ENCODE assay signal across 12 mouse cellular contexts in the genomic region with DNA sequence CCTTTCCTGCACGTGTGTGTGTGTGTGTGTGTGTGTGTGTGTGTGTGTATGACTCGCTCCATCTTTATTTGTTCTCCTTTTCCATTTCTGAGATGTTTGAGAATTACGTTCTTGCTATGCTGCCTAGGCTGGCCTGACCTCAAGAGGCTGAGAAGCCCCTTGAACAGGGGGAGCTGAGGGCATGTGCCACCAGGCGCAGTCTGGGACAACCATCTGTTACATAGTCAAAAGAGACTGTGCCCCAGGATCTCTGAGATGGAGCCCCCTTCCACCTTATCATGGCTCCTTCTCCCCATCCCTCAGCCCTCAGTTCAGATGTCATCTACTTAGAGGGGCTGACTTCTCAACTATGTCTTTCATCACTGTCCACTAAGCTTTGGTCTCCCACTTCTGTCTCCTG. TPM values are rescaled to one million over a fixed set of nuclear protein-coding genes. Genes with fewer than 3 reads are reported as not detected.
DNase-seq lines count a peak whose midpoint lies in the region; ATAC-seq and TF ChIP-seq lines count a peak whose summit lies in the region.
"Had no signal": no experiment of that assay in that cellular context is flagged by ENCODE, and none has a peak within 500 bp of the region (broad histone marks: within the 10 kb centered on the region; RNA-seq: fewer than 3 reads in every experiment).

No protein-coding gene starts in this region.

- no peak overlapping the region for H3K27ac ChIP-seq in forebrain, embryonic 11.5 days (ENCODE audit: low read depth, low read length)
- H3K27ac ChIP-seq in forebrain, embryonic 15.5 days (replicated peaks): no peak overlapping the region
- H3K27ac ChIP-seq in lung, embryonic 14.5 days (ENCODE audit: low read depth): no peak overlapping the region
- no peak overlapping the region for H3K27ac ChIP-seq in ES-Bruce4 (ENCODE audit: insufficient read depth, low read length)
- no peak overlapping the region for H3K27ac ChIP-seq in liver, embryonic 11.5 days (ENCODE audit: low read depth, low read length)

- no peak for ATAC-seq in forebrain, embryonic 11.5 days (replicated peaks; ENCODE audit: low FRiP score)
- ATAC-seq in forebrain, embryonic 15.5 days (replicated peaks): no peak
- ATAC-seq in lung, embryonic 14.5 days (ENCODE audit: insufficient read depth): no peak
- no peak for ATAC-seq in liver, embryonic 11.5 days (replicated peaks; ENCODE audit: low FRiP score)

- peak; percentile 35 for DNase-seq in forebrain, embryonic 11.5 days (ENCODE audit: low spot score)
- no peak for DNase-seq in lung, embryonic 14.5 days
- no peak for DNase-seq in lung, postnatal 36 days
- DNase-seq in liver, embryonic 11.5 days (ENCODE audit: low spot score): peak; percentile 22
- DNase-seq in layer of hippocampus, postnatal 36 days: no peak
- DNase-seq in cerebellum, postnatal 36 days: no peak
- DNase-seq: adrenal gland, postnatal 10 days; kidney, postnatal 36 days had no signal

- H3K9me3 ChIP-seq in forebrain, embryonic 11.5 days (ENCODE audit: control insufficient read depth, low read length): no peaks in the 10 kb centered on the region
- no peaks in the 10 kb centered on the region for H3K9me3 ChIP-seq in forebrain, embryonic 15.5 days
- no peaks in the 10 kb centered on the region for H3K9me3 ChIP-seq in lung, embryonic 14.5 days (ENCODE audit: low read depth, low read length)
- no peaks in the 10 kb centered on the region for H3K9me3 ChIP-seq in ES-Bruce4 (replicated peaks; ENCODE audit: control insufficient read depth, insufficient read depth, low read length, poor library complexity, severe bottlenecking)
- H3K9me3 ChIP-seq in liver, embryonic 11.5 days (ENCODE audit: control insufficient read depth, low read length): no peaks in the 10 kb centered on the region
- H3K9me3 ChIP-seq: hindbrain, embryonic 15.5 days; limb, embryonic 12.5 days had no signal

- no peak overlapping the region for H3K4me2 ChIP-seq in forebrain, embryonic 11.5 days (ENCODE audit: low read depth, low read length, severe bottlenecking)
- no peak overlapping the region for H3K4me2 ChIP-seq in forebrain, embryonic 15.5 days (replicated peaks)
- peak overlapping the region; percentile 89 for H3K4me2 ChIP-seq in lung, embryonic 14.5 days
- peak overlapping the region; percentile 99 for H3K4me2 ChIP-seq in liver, embryonic 11.5 days

- 98% methylated on average over 4 of the region's 4 CpGs for WGBS in forebrain, embryonic 11.5 days
- WGBS in forebrain, embryonic 15.5 days: 91% methylated on average over 4 of the region's 4 CpGs
- 87% methylated on average over 4 of the region's 4 CpGs for WGBS in lung, embryonic 14.5 days
- 89% methylated on average over 4 of the region's 4 CpGs for WGBS in liver, embryonic 11.5 days

- peaks cover 15% of the 10 kb centered on the region for H3K4me1 ChIP-seq in forebrain, embryonic 11.5 days (replicated peaks; ENCODE audit: control insufficient read depth, insufficient read depth, low read length)
- peaks cover 38% of the 10 kb centered on the region for H3K4me1 ChIP-seq in forebrain, embryonic 15.5 days
- H3K4me1 ChIP-seq in lung, embryonic 14.5 days (ENCODE audit: insufficient read depth): peaks cover 14% of the 10 kb centered on the region
- H3K4me1 ChIP-seq in ES-Bruce4 (ENCODE audit: control insufficient read depth, insufficient read depth, low read length): no peaks in the 10 kb centered on the region
- H3K4me1 ChIP-seq in liver, embryonic 11.5 days (replicated peaks; ENCODE audit: control insufficient read depth, insufficient read depth, low read length): peaks cover 25% of the 10 kb centered on the region

- H3K9ac ChIP-seq in forebrain, embryonic 11.5 days (ENCODE audit: low read length): no peak overlapping the region
- no peak overlapping the region for H3K9ac ChIP-seq in forebrain, embryonic 15.5 days (replicated peaks)
- no peak overlapping the region for H3K9ac ChIP-seq in lung, embryonic 14.5 days
- 0 out of 2 replicates have a peak overlapping the region, but pooled peaks have one; percentile 99 for H3K9ac ChIP-seq in ES-Bruce4 (ENCODE audit: low read depth, poor library complexity, severe bottlenecking)
- no peak overlapping the region for H3K9ac ChIP-seq in liver, embryonic 11.5 days (ENCODE audit: low read depth, low read length)
- H3K9ac ChIP-seq: hindbrain, embryonic 15.5 days had no signal

- no peak for TF ChIP-seq POLR2A in ES-Bruce4 (IDR thresholded peaks at IDR 0.05; ENCODE audit: insufficient read depth, low read length)

- TF ChIP-seq EP300 in ES-Bruce4 (IDR thresholded peaks at IDR 0.05; ENCODE audit: insufficient read depth, low read depth, low read length): no peak

- no peaks in the 10 kb centered on the region for H3K27me3 ChIP-seq in forebrain, embryonic 11.5 days (ENCODE audit: control insufficient read depth, insufficient read depth, low read length)
- no peaks in the 10 kb centered on the region for H3K27me3 ChIP-seq in forebrain, embryonic 15.5 days
- no peaks in the 10 kb centered on the region for H3K27me3 ChIP-seq in lung, embryonic 14.5 days (ENCODE audit: insufficient read depth, low read length)
- H3K27me3 ChIP-seq in ES-Bruce4 (ENCODE audit: control insufficient read depth, insufficient read depth, low read length, poor library complexity, severe bottlenecking): no peaks in the 10 kb centered on the region; the same call in 1 of the 2 replicates
- no peaks in the 10 kb centered on the region for H3K27me3 ChIP-seq in liver, embryonic 11.5 days (replicated peaks; ENCODE audit: control insufficient read depth, insufficient read depth, low read length)
- H3K27me3 ChIP-seq: hindbrain, embryonic 15.5 days; limb, embryonic 12.5 days had no signal

- no peak overlapping the region for H3K4me3 ChIP-seq in forebrain, embryonic 11.5 days (ENCODE audit: low read depth, low read length)
- H3K4me3 ChIP-seq in forebrain, embryonic 15.5 days: no peak overlapping the region
- peak overlapping the region; percentile 88; the same call in 1 of the 2 replicates for H3K4me3 ChIP-seq in lung, embryonic 14.5 days (ENCODE audit: low read depth, low read length)
- H3K4me3 ChIP-seq in ES-Bruce4 (ENCODE audit: low read depth, low read length): no peak overlapping the region
- no peak overlapping the region for H3K4me3 ChIP-seq in liver, embryonic 11.5 days (ENCODE audit: low read depth, low read length)

- no peak for TF ChIP-seq CTCF in lung, embryonic 14.5 days (IDR thresholded peaks at IDR 0.05; ENCODE audit: low read depth)
- TF ChIP-seq CTCF in ES-Bruce4 (IDR thresholded peaks at IDR 0.05; ENCODE audit: low read depth, low read length): no peak

- H3K36me3 ChIP-seq in forebrain, embryonic 11.5 days (ENCODE audit: control insufficient read depth, insufficient read depth, low read length): no peaks in the 10 kb centered on the region
- no peaks in the 10 kb centered on the region for H3K36me3 ChIP-seq in forebrain, embryonic 15.5 days
- peaks cover 34% of the 10 kb centered on the region for H3K36me3 ChIP-seq in lung, embryonic 14.5 days (ENCODE audit: insufficient read depth)
- peaks cover 14% of the 10 kb centered on the region for H3K36me3 ChIP-seq in ES-Bruce4 (ENCODE audit: control insufficient read depth, insufficient read depth, low read length, poor library complexity, severe bottlenecking)
- peaks cover 14% of the 10 kb centered on the region for H3K36me3 ChIP-seq in liver, embryonic 11.5 days (ENCODE audit: control insufficient read depth, insufficient read depth, low read length)
- H3K36me3 ChIP-seq: hindbrain, embryonic 15.5 days had no signal

RNA-seq across cellular contexts. Expression of gene Nup62, which starts 1.5 kb away (rescaled TPM):
- polyA plus RNA-seq in forebrain, embryonic 11.5 days (2014; fragmentation: Nextera tagmentation; extraction: Ambion mirVana): 73.5 and 86.5 TPM in 2 replicates
- 52.3 and 56.0 TPM in 2 replicates for polyA plus RNA-seq in forebrain, embryonic 15.5 days (2015; fragmentation: Nextera tagmentation; extraction: Ambion mirVana)
- 65.8 and 68.9 TPM in 2 replicates for polyA plus RNA-seq in lung, embryonic 14.5 days (2014; fragmentation: Nextera tagmentation; extraction: Ambion mirVana)
- polyA plus RNA-seq in ES-Bruce4 (2011; ENCODE audit: insufficient read depth, insufficient read length, low read depth, missing spikeins): 90.6 and 109 TPM in 2 replicates
- polyA plus RNA-seq in liver, embryonic 11.5 days (2014; fragmentation: Nextera tagmentation; extraction: Ambion mirVana): 85.7 and 91.4 TPM in 2 replicates
- total RNA-seq in layer of hippocampus, postnatal 36 days (2021): 10 to 100 TPM; 29.7 to 30.6 TPM

RNA-seq across cellular contexts. Expression of gene Il4i1, which starts 1.8 kb away (rescaled TPM):
- polyA plus RNA-seq in forebrain, embryonic 11.5 days (2014; fragmentation: Nextera tagmentation; extraction: Ambion mirVana): 1.1 and 1.4 TPM in 2 replicates
- 1.8 and 2.3 TPM in 2 replicates for polyA plus RNA-seq in forebrain, embryonic 15.5 days (2015; fragmentation: Nextera tagmentation; extraction: Ambion mirVana)
- 0.93 and 1.5 TPM in 2 replicates for polyA plus RNA-seq in lung, embryonic 14.5 days (2014; fragmentation: Nextera tagmentation; extraction: Ambion mirVana)
- 4.7 and 6.4 TPM in 2 replicates for polyA plus RNA-seq in ES-Bruce4 (2011; ENCODE audit: insufficient read depth, insufficient read length, low read depth, missing spikeins)
- polyA plus RNA-seq in liver, embryonic 11.5 days (2014; fragmentation: Nextera tagmentation; extraction: Ambion mirVana): 1.3 and 2.9 TPM in 2 replicates
- total RNA-seq in layer of hippocampus, postnatal 36 days (2021): 1 to 10 TPM; 1.1 to 2.5 TPM

RNA-seq across cellular contexts. Expression of gene Atf5, which starts 2.0 kb away (rescaled TPM):
- 3.2 and 3.4 TPM in 2 replicates for polyA plus RNA-seq in forebrain, embryonic 11.5 days (2014; fragmentation: Nextera tagmentation; extraction: Ambion mirVana)
- 4.6 and 5.0 TPM in 2 replicates for polyA plus RNA-seq in forebrain, embryonic 15.5 days (2015; fragmentation: Nextera tagmentation; extraction: Ambion mirVana)
- 3.1 TPM in 2 replicates for polyA plus RNA-seq in lung, embryonic 14.5 days (2014; fragmentation: Nextera tagmentation; extraction: Ambion mirVana)
- 9.6 and 14.6 TPM in 2 replicates for polyA plus RNA-seq in ES-Bruce4 (2011; ENCODE audit: insufficient read depth, insufficient read length, low read depth, missing spikeins)
- polyA plus RNA-seq in liver, embryonic 11.5 days (2014; fragmentation: Nextera tagmentation; extraction: Ambion mirVana): 3.9 and 4.2 TPM in 2 replicates
- total RNA-seq in layer of hippocampus, postnatal 36 days (2021): 10 to 100 TPM; 26.3 to 28.9 TPM

RNA-seq across cellular contexts. Expression of gene Akt1s1, which starts 34.4 kb away (rescaled TPM):
- polyA plus RNA-seq in forebrain, embryonic 11.5 days (2014; fragmentation: Nextera tagmentation; extraction: Ambion mirVana): 79.9 and 83.0 TPM in 2 replicates
- polyA plus RNA-seq in forebrain, embryonic 15.5 days (2015; fragmentation: Nextera tagmentation; extraction: Ambion mirVana): 118 and 120 TPM in 2 replicates
- 61.9 and 76.9 TPM in 2 replicates for polyA plus RNA-seq in lung, embryonic 14.5 days (2014; fragmentation: Nextera tagmentation; extraction: Ambion mirVana)
- 38.1 and 38.3 TPM in 2 replicates for polyA plus RNA-seq in ES-Bruce4 (2011; ENCODE audit: insufficient read depth, insufficient read length, low read depth, missing spikeins)
- polyA plus RNA-seq in liver, embryonic 11.5 days (2014; fragmentation: Nextera tagmentation; extraction: Ambion mirVana): 46.5 and 53.9 TPM in 2 replicates
- 10 to 100 TPM; 78.8 to 80.6 TPM for total RNA-seq in layer of hippocampus, postnatal 36 days (2021)

RNA-seq across cellular contexts. Expression of gene Tbc1d17, which starts 34.5 kb away (rescaled TPM):
- 67.6 and 69.9 TPM in 2 replicates for polyA plus RNA-seq in forebrain, embryonic 11.5 days (2014; fragmentation: Nextera tagmentation; extraction: Ambion mirVana)
- 119 and 120 TPM in 2 replicates for polyA plus RNA-seq in forebrain, embryonic 15.5 days (2015; fragmentation: Nextera tagmentation; extraction: Ambion mirVana)
- polyA plus RNA-seq in lung, embryonic 14.5 days (2014; fragmentation: Nextera tagmentation; extraction: Ambion mirVana): 60.1 and 73.7 TPM in 2 replicates
- polyA plus RNA-seq in ES-Bruce4 (2011; ENCODE audit: insufficient read depth, insufficient read length, low read depth, missing spikeins): 33.9 and 46.7 TPM in 2 replicates
- 50.5 and 53.3 TPM in 2 replicates for polyA plus RNA-seq in liver, embryonic 11.5 days (2014; fragmentation: Nextera tagmentation; extraction: Ambion mirVana)
- total RNA-seq in layer of hippocampus, postnatal 36 days (2021): 10 to 100 TPM; 63.7 to 64.6 TPM

Comparison
In these comparisons a context has a peak if more than half of its experiments do, and no peak if none do; other contexts are left out.
1. DNase-seq: peak in forebrain, embryonic 11.5 days (single experiment) and liver, embryonic 11.5 days (single experiment); none in lung, embryonic 14.5 days (single experiment), lung, postnatal 36 days (single experiment), layer of hippocampus, postnatal 36 days (0 of 2) and cerebellum, postnatal 36 days (0 of 2).
2. H3K4me2 ChIP-seq: peak in lung, embryonic 14.5 days (single experiment) and liver, embryonic 11.5 days (single experiment); none in forebrain, embryonic 11.5 days (single experiment) and forebrain, embryonic 15.5 days (single experiment).